Mouse (Mus musculus) limb, embryonic 11.5 days (tissue): ENCODE measurements around the gene Fam71e1. TPM values are rescaled to one million over a fixed set of nuclear protein-coding genes. Genes with fewer than 3 reads are reported as not detected.

ENCODE experiments used
- ATAC-seq: fragments of 200-750 bp; cut with Nextera tagmentation; 2 replicates; pipeline ENCODE4 v1.8.0; 2017; ENCODE audit warnings: low read depth; ENCODE audit not compliant: insufficient number of reproducible peaks, low FRiP score, low TSS enrichment
- DNase-seq: peaks from one replicate; pipeline ENCODE4 v3.0.0-alpha.2; 2015; ENCODE audit warnings: low spot score
- H3K27ac ChIP-seq: fragments of 300-500 bp; sonication (generic); replicated peaks from 2 replicates; pipeline ENCODE4 v1.5.1; 2014; ENCODE audit warnings: low read depth, mild to moderate bottlenecking, low read length
- H3K27me3 ChIP-seq: fragments of 300-500 bp; sonication (generic); 2 replicates; pipeline ENCODE4 v1.6.1; 2014; ENCODE audit warnings: mild to moderate bottlenecking, low read length, mixed read lengths; ENCODE audit not compliant: control insufficient read depth, insufficient read depth
- H3K36me3 ChIP-seq: fragments of 300-500 bp; sonication (generic); 2 replicates; pipeline ENCODE4 v1.6.1; 2014; ENCODE audit warnings: mild to moderate bottlenecking, low read length, moderate library complexity, mixed read lengths; ENCODE audit not compliant: control insufficient read depth, insufficient read depth
- H3K4me1 ChIP-seq: fragments of 300-500 bp; sonication (generic); 2 replicates; pipeline ENCODE4 v1.6.1; 2014; ENCODE audit warnings: low read length, mixed read lengths; ENCODE audit not compliant: control insufficient read depth, insufficient read depth
- H3K4me2 ChIP-seq: fragments of 300-500 bp; sonication (generic); 2 replicates; pipeline ENCODE4 v1.6.1; 2014; ENCODE audit warnings: low read depth, mild to moderate bottlenecking, moderate library complexity; ENCODE audit not compliant: severe bottlenecking
- H3K4me3 ChIP-seq: fragments of 300-500 bp; sonication (generic); 2 replicates; pipeline ENCODE4 v1.5.1; 2014; ENCODE audit warnings: low read depth, low read length
- H3K9ac ChIP-seq: fragments of 300-500 bp; sonication (generic); 2 replicates; pipeline ENCODE4 v1.6.1; 2014; ENCODE audit warnings: mild to moderate bottlenecking, low read length
- H3K9me3 ChIP-seq: fragments of 300-500 bp; sonication (generic); 2 replicates; pipeline ENCODE4 v1.6.1; 2016; ENCODE audit warnings: low read length; ENCODE audit not compliant: control insufficient read depth
- whole genome bisulfite sequencing: fragments of 180-500 bp; shearing (Covaris S2); extraction: QIAGEN DNeasy Blood & Tissue Kit; methylation state at CpG from one replicate; pipeline ENCODE4 v1.1.7; 2014; 5-methylcytosine and 5-hydroxymethylcytosine counted together
- polyA plus RNA-seq: library from polyadenylated mRNA; unstranded; fragments of >200 nt; fragmentation: Nextera tagmentation; extraction: Ambion mirVana; gene quantifications from 2 replicates; pipeline ENCODE4 v1.2.1, GENCODE M21; 2014

Fam71e1 gene
- polyA plus RNA-seq, 1 experiment from 2014 or later: 13.2 TPM

DNA sequence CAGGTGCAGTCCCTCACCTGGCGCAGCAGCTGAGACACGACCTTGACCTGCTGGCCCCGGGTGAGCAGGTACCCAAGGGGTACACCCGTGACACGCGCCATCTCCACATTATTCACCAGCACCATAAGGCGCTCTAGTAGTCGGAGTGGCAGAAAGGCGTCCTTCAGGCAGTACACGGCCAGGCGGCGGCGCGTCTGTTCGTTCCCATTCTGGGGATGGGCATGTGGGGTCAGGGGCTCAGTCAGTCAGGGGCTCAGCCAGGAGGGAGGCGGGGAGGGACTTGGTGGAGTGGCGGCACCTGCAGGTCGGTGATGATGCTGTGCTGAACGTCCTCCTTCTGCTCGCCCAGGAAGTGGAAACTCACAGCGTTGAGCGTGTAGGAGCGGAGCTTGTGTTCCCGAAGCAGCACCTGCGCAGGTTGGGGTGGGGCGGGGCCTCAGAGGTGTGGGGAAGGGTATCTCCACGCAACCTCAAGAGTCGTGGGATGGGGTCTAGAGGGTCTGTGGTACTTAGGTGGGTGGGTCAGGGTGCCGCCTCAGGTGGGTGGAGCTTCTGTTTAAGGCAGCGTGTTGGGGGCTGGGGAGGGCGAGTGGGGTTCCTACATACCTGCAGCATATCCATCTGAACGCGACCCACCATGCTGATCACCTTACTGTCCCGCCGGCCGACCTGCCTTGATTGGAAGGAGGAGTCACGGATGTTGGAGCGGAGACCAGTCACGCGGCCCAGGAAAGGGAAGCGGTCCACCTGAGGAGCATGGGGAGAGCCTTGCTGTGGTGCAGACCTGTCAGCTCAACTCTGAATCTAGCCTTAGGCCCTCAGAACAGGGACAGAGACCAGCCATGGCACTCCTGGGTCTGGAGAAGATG is 42.6 kb downstream of the Fam71e1 start:
- H3K4me2 ChIP-seq: no peak overlapping the region
- H3K36me3 ChIP-seq: peaks cover 52% of the 10 kb centered on the region
- no peaks in the 10 kb centered on the region for H3K27me3 ChIP-seq
- DNase-seq (no peak), ATAC-seq (0 out of 2 replicates have a peak, but pooled peaks have one; percentile 22)
- no peak overlapping the region for H3K9ac ChIP-seq
- WGBS: 92% methylated on average over 41 of the region's 41 CpGs
- H3K9me3 ChIP-seq: no peaks in the 10 kb centered on the region
- H3K4me1 ChIP-seq: no peaks in the 10 kb centered on the region
- H3K4me3 ChIP-seq: no peak overlapping the region
- H3K27ac ChIP-seq: no peak overlapping the region

DNA sequence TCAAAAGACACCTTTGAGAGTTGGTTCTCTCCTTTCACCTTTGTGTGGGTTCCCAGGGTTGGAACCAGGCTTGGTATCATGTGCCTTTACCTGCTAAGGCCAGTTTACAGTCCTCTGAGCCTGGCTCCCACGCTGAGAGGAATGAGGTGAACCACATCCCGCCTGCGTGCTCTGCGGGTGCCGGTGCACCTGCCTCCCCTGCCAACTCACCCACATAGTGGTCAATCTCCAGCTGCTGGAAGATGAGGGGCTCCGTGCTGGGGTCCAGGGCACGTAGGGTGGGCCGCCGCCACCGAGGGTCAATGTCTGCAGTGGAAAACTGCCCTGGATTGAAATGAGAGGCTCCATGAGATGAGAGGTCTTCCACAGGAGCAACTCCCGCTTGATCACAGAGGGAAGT is 46.2 kb downstream of the Fam71e1 start:
- Histone ChIP-seq H3K4me3 (no peak overlapping the region), H3K27ac (no peak overlapping the region), H3K4me2 (no peak overlapping the region), H3K4me1 (peaks cover 4% of the 10 kb centered on the region), H3K9ac (no peak overlapping the region), H3K27me3 (no peaks in the 10 kb centered on the region), H3K9me3 (no peaks in the 10 kb centered on the region), H3K36me3 (peaks cover 44% of the 10 kb centered on the region)
- 95% methylated on average over 11 of the region's 11 CpGs for WGBS
- DNase-seq (no peak), ATAC-seq (no peak)

DNA sequence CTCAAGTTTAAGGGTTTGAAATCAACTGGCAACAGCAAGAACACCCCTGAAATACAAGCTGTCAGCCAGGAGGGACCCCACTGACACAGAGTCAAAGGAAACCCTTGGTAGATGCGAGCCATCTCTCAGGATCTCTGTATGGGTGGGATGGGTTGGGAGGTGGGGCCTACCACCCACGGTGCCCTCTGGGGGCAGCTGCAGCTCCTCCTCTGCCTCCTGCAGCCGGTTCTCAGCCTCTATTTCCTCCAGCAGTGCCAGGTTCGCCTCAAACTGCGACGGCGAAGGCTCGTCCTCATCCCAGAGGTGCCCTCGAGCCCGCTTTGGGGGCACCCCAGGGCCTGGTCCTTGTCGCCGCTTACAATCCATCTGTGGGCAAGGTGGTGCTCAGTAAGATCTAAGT is 46.7 kb downstream of the Fam71e1 start:
- no peaks in the 10 kb centered on the region for H3K9me3 ChIP-seq
- peaks cover 41% of the 10 kb centered on the region for H3K36me3 ChIP-seq
- H3K4me3 ChIP-seq: no peak overlapping the region
- WGBS: 79% methylated on average over 12 of the region's 12 CpGs
- no peaks in the 10 kb centered on the region for H3K27me3 ChIP-seq
- DNase-seq (no peak), ATAC-seq (no peak)
- no peak overlapping the region; the same call in 1 of the 2 replicates for H3K27ac ChIP-seq
- no peak overlapping the region for H3K4me2 ChIP-seq
- peaks cover 7% of the 10 kb centered on the region for H3K4me1 ChIP-seq
- no peak overlapping the region for H3K9ac ChIP-seq

DNA sequence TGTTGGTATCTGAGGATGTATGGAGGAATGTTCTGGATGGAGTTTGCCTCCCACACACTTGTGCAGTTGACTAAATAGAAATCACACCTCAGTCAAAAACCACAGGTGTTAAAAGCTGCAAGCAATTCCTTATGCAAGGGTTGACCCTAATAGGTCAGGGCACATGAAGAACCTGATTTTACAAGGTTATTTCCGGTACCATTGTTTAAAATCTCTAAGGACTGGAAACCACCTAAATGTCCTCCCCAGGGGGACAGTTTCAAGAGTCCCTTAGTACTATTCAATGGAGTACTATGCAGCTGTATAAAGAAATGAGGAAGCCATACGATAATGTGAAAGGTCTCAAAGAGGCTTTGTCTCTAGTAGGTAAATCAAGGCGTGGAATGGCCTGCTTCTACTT is 49.9 kb downstream of the Fam71e1 start:
- Histone ChIP-seq H3K27ac (no peak overlapping the region), H3K36me3 (peaks cover 30% of the 10 kb centered on the region), H3K4me3 (no peak overlapping the region), H3K4me1 (peaks cover 7% of the 10 kb centered on the region), H3K27me3 (no peaks in the 10 kb centered on the region), H3K4me2 (no peak overlapping the region), H3K9ac (no peak overlapping the region), H3K9me3 (no peaks in the 10 kb centered on the region)
- ATAC-seq: no peak
- WGBS: over 99% methylated on average over 3 of the region's 3 CpGs
- no peak for DNase-seq

DNA sequence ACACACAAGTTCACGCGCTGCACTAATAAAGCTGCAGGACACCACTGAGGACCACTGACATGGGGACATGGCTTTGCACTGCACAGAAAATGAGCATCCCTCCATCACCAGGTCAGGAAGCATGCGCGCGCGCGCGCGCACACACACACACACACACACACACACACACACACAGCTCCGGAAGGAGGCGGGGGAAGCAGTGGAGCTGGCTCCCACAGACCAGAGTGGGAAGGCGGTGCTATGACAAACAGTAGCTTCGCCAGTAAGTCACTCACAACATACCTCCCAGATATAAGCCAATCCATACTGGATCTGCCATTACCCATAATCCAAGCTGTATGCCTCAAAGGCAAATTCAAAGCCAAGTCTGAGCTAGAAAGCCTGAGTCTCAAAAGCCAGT is 50.7 kb downstream of the Fam71e1 start:
- DNase-seq (no peak), ATAC-seq (no peak)
- Histone ChIP-seq H3K9me3 (no peaks in the 10 kb centered on the region), H3K9ac (no peak overlapping the region; the same call in 1 of the 2 replicates), H3K4me2 (peak overlapping the region; percentile 72), H3K4me1 (peaks cover 7% of the 10 kb centered on the region), H3K27ac (no peak overlapping the region), H3K27me3 (no peaks in the 10 kb centered on the region), H3K4me3 (no peak overlapping the region), H3K36me3 (peaks cover 30% of the 10 kb centered on the region)
- 94% methylated on average over 13 of the region's 13 CpGs for WGBS

DNA sequence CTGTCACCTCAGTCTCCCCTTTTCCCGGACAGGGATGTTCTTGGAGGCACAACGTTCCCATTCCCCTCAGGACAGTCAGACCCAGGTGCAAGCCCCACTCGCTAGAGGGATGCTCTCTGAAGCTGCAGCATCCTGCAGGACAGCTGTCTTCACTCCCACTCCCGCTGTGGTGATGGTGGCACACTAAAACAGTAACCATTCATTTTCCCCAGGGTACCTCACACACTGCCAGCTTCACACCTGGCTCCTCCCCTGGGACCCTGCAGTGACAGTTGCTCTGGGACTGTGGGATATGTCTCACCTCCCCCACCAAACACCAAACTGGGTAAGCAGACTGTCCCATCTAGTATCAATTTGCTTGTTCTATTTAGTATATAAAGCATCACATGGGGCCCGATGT is 51.3 kb downstream of the Fam71e1 start:
- ATAC-seq (no peak), DNase-seq (no peak)
- Histone ChIP-seq H3K36me3 (peaks cover 27% of the 10 kb centered on the region), H3K4me2 (peak overlapping the region; percentile 72), H3K27me3 (no peaks in the 10 kb centered on the region), H3K27ac (no peak overlapping the region), H3K4me3 (peak overlapping the region; percentile 65), H3K4me1 (peaks cover 7% of the 10 kb centered on the region), H3K9ac (peak overlapping the region; percentile 77), H3K9me3 (no peaks in the 10 kb centered on the region)
- 22% methylated on average over 5 of the region's 5 CpGs for WGBS

DNA sequence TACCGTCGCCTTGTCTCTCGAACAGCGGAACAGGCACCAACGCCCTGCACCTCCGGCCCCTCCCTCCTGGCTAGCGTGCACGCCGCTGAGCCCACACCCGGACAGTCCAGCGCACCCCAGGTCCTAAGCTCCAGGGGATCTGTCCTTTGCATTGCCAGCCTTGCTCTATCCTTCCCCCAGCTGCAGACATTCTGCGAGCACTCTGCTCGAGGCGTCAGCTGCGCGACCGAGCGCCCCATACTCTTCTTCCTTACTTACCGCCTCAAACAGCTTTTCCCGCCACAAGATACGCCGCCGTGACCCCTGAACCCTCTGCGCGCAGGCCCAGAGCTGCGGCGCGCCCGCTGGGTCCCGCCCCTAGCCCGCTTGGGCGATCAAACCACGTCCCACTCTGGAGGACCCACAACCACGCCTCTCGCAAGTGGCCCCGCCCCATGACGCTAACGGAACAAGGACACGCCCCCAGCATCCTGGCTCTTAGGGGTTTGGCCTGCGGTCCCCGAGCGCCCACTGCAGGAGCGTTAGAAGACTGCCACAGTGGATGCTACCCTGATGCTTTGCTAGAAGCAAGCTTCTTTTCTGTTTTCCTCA is 52.2 kb downstream of the Fam71e1 start, which contains the start of gene Pold1:
Gene Pold1, minus strand, starts transcription at position 353 of the 591 bp plus-strand sequence.
- peaks cover 21% of the 10 kb centered on the region for H3K36me3 ChIP-seq
- H3K4me2 ChIP-seq: peak within 1 kb of the TSS; percentile 72
- H3K27ac ChIP-seq: no peak within 1 kb of the TSS; the same call in 1 of the 2 replicates
- WGBS: under 1% methylated on average over 43 of the region's 43 CpGs
- H3K9me3 ChIP-seq: no peaks in the 10 kb centered on the region
- H3K4me3 ChIP-seq: peak within 1 kb of the TSS; percentile 65
- no peaks in the 10 kb centered on the region for H3K27me3 ChIP-seq
- peak; percentile 92 for ATAC-seq
- H3K9ac ChIP-seq: peak within 1 kb of the TSS; percentile 77
- H3K4me1 ChIP-seq: peaks cover 10% of the 10 kb centered on the region
- peak; percentile 100 for DNase-seq

DNA sequence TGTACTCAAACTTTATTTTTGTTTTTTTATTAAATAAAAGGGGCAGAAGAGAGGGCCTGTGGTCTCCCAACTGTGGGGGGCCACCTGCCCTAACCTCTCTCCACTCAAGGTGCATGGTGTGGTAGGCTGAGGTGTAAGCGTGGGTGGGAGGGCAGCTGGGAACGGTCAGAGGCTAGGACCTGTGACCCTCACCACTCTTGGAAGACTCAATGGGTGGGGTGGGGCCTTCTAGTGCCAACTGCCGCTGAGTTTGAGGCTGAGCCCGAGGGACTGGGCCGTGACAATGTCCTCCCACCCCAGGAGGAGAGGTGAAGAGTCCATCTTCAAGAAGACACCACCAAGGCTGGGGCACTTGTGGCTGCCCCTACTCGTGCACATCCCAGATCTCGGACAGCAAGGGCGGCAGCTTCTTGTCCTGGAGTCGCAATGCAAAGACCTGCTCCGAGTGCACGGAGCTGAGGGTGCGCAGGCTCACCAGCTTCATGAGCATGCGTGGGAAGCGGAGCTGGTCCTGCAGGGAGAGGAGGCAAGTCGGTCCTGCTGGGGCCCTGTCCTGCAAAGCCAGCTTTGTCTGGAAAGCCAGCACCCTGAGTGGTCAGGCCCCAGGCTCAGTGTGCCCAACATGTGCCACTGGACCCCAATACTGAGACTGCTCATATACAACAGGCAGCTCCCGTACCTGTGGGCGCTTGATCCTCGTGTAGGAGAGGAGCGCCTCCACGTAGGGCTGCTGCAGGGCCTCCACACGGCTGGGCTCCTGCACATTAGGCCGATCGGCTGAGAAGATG is 53.4 kb downstream of the Fam71e1 start:
- no peaks in the 10 kb centered on the region for H3K27me3 ChIP-seq
- H3K36me3 ChIP-seq: peaks cover 21% of the 10 kb centered on the region
- DNase-seq: no peak

More for the DNA sequence above, 53.4 kb downstream of the Fam71e1 start:
- H3K9ac ChIP-seq: no peak overlapping the region
- no peaks in the 10 kb centered on the region for H3K9me3 ChIP-seq
- no peak overlapping the region for H3K4me2 ChIP-seq
- ATAC-seq: no peak
- H3K4me1 ChIP-seq: peaks cover 10% of the 10 kb centered on the region
- H3K4me3 ChIP-seq: no peak overlapping the region
- 90% methylated on average over 23 of the region's 23 CpGs for WGBS
- H3K27ac ChIP-seq: no peak overlapping the region
